Mouse (Mus musculus): ENCODE results near the gene Herc2.
"Not testable (repeated sequence)": the region's sequence is repeated elsewhere in the genome, so short reads cannot be mapped to it uniquely, and the experiment has no call there.

Gene Herc2

DNA sequence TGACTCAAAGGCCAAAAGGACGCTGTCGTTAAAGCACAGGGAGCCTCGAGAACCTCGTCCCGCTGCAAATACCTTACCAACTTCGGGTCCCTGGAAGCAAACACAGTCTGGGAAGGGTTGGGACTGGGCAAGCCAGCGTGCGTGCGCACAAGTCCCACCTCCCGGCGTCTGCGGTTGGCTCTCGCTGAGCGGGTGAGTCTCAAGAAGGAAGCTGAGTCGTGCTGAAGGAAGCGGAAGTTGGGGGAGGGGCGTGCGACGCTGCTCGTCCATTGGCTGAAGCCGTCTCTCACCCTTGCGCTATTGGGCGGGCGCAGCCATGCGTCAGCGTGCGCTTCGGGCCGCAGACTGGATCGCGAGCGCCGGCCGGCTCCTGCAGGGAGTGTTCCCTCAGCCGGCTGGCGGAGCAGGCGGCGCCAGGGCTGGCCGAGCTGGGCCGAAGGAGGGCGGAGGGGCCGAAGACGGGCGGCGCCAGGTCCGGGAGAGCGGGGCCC, at the start of gene Herc2:
TSS of gene Herc2 (plus strand) at position 366 of the 491 bp plus-strand sequence.
- peak; percentile 96 for DNase-seq

DNA sequence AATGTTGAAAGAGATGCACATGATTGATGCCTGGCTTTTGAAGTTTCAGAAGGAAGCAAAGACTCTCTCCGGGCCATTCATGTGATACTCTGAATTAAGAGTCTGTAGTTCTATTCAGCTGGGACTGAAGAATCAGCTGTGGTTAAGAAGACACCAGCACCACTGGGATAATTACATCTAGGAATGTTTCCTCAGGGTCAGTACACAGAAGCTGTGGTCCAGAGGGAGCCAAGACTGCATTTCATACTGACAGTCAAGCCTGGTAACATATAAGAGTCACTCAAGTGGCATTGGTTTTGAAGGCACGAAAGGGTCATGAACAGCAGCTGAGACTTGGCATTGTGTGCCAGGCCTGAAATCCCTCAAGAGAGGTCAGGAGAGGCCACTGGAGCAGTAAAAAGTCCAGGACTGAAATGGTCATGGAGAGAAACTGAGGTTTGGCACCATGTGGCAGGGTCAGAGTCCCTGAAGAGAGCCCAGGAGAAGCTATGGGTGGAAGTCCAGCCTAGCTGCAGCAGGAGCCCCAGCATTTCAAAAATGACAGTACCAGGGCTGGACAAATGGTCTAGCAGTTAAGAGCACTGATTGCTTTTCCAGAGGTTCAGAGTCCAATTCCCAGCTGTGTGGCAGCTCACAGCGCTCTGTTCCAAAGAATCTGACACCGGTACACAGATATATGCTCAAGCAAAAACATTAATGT, 39.5 kb upstream of the Herc2 start:
- DNase-seq, result no peak

DNA sequence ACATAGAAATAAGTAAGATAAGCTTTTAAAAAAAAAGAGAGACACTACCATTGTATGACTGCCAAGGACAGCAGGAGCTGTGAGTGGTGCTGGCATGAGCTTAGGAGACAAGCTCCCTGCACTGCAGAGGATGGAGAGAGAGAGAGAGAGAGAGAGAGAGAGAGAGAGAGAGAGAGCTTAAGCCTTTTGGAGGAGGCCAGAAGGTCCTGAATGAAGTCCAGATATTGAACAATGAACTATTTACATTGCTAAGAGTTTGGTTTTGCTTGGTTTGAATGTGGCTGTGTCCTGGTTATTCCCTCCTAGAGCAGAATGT, 39.0 kb upstream of the Herc2 start:
- no peak for DNase-seq

DNA sequence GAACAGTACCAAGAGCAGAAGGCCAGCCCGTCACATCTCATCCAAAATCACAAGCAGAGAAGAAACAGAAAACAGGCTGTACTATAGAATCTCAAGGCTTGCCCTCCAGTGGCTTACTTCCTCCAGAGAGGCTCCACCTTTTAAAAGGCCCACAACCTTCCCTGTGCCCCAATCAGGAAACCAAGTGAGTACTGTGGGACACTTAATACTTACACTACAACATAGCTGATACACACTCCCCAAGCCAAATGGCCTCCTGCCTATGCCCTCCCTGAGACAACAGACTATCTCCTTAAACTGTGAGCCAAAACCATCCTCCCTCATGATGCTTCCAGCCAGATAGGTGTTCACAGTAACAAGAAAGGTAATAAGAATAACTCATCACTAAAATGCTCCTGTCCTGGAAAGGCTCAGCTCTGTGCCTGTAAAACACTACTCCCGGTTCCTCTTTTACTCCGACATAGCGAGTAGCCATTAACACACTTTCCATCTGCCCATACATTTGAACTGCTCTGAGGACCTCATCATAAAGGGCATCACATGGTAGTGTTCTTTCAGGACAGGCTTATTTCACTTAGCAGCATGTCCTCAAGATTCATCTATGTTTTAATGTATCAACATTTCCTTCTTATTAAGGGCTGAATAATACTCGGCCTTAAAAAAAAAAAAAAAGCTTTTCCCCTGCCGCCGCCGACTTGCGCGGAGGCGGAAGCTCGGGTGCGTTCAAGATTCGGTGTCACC, 36.6 kb upstream of the Herc2 start:
- DNase-seq, result no peak

DNA sequence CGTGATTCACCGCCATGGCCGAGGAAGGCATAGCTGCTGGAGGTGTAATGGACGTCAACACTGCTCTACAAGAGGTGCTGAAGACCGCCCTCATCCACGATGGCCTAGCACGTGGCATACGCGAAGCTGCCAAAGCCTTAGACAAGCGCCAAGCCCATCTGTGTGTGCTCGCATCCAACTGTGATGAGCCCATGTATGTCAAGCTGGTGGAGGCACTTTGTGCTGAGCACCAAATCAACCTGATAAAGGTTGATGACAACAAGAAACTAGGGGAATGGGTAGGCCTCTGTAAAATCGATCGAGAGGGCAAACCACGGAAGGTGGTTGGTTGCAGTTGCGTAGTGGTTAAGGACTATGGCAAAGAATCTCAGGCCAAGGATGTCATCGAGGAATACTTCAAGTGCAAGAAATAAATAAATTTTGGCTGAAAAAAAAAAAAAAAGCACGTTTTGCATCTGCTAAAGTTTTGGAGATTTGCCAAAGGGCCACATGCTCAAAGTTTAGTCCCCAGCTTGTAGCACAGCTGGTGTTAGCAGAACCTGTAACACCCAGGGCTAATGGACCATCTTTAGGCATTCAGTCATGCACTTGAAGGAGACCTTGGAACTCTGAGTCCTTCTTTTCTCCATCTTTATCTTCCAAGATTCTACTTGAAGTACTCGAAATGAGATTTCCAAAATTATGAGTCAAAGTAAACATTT, 35.8 kb upstream of the Herc2 start:
- DNase-seq, result not testable (repeated sequence)

DNA sequence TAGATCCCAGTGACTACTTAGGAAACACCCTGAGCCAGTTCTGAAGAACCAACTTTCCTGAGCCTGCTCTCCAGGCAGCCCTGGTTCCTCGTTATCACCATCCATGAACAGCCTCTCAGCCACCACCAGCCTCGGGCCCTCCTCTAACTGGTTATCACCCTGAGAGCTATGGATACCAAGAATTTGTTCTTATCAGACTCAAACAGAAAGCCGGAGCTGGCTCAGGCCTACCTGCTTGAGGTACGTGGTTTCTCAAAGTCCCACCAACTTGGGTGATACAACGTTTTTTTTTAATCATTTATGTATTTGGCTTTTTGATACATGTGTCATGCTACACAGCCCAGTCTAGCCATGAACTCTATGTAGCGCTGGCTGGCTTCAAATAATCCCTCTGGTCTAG, 34.8 kb upstream of the Herc2 start:
- no peak for DNase-seq

DNA sequence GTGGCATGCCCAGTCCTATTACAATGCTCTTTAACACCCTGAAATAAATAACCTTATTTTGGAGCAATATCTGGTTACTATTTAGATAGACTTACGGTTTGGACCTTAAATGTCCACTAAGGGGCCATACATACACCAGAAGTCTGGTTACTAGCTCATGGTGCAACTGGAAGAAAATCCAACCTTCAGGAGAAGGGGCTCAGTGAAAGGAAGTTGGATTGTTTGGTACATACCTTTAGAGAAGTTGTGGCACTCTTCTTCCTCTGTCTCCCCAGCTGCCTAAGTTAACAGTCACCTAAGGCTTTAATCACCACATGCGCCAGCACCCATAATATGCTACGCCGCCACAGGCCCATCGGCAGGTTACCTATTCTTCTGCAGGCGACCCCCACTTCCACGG, 34.2 kb upstream of the Herc2 start:
- DNase-seq, result no peak

DNA sequence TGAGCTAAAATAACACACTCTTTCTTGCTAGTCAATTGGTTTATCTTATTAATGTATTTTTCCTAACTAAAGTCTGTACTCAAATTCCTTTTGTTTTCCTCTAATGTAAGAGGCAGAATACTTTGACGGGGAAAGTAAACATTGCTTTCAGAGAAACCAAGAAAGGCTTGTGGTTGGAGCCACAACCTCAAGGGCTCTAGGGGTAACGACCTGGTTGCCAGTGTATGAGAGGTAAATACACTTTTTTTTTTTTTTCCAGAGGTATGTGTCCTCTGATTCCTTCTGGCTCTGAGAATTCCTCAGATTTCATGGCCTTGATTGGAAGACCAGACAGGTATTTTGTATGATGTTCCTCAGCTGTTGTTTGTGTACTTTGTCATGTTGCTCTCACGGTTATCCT, 32.2 kb upstream of the Herc2 start:
- DNase-seq, result no peak

DNA sequence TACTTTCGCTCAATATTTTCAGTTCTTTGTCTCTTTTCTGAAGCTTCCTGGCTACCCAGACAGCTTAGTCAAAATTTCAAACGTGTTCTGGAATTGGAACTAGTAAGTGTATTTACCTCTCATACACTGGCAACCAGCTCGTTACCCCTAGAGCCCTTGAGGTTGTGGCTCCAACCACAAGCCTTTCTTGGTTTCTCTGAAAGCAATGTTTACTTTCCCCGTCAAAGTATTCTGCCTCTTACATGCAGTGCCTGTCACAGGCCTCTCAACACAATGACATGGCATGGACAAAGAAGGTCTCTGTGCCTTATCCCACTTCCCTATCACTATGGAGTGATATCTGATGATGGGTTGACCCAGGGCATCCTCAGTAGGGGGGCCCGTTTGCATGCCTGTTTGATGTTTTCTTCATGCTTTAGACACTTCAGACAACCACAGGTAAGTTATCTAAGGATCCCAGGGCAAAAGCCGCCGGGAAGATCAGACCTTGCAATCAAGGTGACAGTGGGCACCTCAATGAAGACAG, 31.5 kb upstream of the Herc2 start:
- DNase-seq, result peak; percentile 2

DNA sequence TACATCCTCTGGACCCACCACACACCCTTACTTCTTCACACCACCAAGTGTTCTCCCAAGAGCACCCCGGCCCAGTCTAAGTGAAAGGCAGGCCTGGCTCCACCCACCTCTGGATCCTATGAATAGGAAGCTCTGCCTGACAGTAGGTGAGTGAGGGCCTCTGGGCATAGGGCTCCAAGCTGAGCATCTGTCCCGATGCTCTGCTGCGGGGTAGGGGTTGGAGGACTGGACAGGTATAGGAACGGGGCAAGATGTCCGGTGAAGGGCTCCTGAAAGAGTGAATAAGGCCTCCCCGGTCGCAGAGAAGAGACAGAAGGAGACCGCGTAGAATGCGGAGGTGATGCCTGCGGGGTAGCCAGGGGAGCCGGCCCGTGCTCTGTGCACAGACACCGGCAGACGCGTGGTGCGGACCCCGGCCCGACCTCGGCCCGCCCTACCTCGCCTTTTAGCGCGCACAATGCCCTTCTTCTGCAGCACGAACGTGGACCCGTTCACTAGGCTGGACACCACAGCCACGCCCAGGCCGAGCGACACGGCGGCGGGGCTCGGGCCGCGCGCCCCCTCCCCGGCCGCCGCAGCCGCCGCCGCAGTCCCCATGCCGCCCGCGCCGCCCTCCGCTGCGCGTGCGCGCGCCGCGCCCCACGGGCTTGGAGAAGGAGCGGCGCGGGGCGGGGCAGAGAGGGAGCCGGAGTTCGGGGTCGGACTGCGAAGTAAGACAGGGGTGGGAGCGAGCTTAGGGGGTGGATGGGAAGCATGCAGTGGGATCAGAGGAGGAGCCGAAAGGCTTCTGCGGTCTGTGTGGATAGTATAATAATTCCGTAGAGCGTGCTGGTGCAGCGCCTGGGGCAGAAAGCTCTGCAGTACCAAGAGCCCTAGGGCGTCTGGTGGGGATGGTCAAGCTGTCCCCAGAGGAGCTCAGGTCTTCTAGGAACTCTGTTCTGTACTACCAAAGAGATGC, 30.7 kb upstream of the Herc2 start:
- peak; percentile 46 for DNase-seq

DNA sequence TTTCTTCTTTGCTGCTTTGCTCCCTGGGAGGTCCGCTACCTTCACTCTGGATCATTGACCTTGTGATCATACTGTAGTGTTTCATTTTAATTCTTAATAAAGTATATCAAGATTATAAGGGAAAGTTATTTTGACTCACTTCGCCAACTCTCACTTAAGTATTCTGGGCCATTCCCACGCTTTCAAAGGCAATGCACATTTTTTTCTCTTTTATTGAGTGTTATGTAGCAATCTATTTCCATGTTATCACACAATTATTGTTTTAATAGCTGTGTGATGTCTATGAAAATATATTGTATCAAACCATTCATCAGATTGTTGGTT, 30.1 kb upstream of the Herc2 start, which contains the start of gene Nipa1:
TSS of gene Nipa1 (minus strand) at position 25 of the 324 bp plus-strand sequence.
- DNase-seq, result no peak

DNA sequence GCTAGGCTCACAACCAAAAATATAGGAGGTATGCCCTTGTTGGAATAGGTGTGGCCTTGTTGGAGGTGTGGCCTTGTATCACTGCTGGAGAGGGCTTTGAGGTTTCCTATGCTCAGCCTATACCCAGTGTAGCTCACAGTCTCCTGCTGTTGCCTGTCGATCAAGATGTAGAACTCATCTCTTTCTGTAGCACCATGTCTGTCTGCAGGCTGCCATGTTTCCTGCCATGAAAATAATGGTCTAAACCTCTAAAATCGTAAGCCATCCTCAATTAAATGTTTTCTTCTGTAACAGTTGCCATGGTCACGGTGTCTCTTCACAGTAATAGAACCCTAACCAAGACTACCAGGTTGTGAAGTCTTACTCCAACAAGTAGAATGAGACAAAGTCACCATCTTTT, 26.4 kb upstream of the Herc2 start:
- DNase-seq, result no peak

DNA sequence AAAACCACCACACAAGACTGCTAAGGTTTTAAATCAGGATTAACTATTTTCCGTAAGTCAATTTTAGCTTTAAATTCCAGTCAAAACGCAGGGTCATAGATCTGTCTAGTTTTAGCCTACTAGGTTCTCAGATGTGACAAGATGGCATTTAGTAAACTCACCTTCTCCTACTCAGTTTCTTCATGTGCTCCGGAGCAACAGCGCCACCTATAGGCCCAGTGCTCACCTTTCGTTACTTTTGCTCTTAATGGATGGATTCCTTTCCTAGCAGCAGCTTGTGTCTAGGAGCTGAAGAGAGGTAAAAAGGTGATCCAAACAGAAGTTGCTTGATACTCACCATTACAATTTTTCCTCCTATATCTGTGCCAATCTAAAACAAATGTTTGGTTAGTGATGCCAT, 7.6 kb upstream of the Herc2 start:
- DNase-seq, result peak; percentile 71

DNA sequence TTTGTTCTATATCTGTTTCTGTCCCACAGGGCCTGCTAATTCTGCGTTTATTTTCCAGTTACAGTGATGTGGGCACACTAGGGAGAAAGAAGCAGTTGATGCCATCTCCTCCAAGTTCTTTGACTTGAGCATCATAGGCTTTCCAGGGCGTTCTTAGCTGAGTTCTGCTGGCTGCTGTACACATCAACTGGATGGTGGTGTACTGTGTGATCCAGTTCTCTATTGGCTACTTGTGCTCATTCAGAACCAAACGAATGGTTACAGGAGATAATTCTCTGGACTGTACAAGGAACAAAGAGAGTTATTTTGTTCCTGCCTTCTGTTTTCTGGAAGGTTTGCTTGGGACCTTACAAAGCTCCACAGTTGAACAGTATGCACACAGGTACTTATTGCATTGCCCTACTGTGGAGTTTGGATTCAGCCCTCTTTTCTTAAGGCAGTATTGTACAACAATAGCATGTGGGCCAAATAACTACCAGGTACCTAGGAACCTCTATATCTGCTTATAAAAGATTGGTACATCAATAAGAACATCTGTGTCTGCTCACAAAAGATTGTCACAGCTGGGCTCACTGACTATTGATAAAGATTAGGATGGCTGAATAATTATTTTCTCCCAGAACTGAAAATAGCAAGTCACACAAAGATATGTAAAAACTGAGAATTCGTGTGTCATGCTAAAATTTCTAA, 6.3 kb upstream of the Herc2 start:
- DNase-seq, result no peak

DNA sequence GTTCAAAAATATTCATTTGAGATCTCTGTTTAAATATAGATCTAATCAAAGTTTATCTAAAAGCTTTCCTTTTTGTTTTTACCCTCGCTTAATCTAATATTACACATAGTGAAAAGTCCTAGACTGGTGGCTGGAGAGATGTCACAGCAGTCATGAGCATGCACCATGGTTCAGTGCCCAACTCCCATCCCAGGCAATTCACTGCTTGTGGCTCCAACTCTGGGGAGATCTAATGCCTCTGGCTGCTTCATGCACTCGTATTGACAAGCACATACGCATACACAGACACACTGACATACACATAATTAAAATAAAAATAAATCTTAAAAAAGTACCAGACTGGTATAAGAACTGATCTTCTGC, 5.7 kb upstream of the Herc2 start:
- no peak for DNase-seq

DNA sequence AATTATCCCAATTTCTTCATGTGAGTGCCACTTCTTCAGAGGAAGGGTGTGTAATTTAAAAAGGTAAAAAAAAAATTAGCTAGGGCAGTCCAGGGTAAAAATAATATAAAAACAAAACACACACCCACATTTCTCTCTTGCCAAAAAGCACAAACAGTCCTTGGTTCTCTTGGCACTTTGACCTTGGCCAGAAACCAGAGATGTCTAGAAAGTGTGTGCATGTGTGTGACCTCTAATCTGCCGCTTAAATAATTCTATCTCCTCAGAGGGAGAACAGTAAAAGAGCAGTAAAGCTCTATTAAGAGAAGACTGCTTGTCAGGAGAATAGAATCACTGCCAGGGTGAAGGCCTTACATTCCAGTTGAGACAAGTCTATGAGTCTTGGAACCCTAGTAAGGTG, 2.8 kb upstream of the Herc2 start:
- no peak for DNase-seq

DNA sequence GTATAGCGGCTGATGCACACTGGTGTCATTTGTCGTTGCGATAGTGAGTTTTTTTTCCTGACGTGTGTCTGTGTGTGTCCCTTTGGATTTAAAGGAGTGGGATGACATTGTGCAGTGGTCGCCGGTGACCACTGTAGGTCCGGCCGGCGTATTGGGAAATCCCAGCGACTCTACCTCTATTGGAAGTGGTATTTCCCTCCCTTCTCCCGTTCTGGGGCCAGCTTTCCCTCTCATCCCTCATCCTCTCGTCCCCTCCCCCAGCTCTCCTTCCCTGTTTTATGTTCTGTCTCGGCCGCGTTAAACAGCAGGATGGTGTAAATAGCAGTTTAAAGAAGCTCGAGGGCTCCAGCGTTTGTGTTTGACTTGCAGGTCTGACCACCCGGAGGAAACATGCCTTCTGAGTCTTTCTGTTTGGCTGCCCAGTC, 503 bp downstream of the Herc2 start:
- DNase-seq, result peak; percentile 11

DNA sequence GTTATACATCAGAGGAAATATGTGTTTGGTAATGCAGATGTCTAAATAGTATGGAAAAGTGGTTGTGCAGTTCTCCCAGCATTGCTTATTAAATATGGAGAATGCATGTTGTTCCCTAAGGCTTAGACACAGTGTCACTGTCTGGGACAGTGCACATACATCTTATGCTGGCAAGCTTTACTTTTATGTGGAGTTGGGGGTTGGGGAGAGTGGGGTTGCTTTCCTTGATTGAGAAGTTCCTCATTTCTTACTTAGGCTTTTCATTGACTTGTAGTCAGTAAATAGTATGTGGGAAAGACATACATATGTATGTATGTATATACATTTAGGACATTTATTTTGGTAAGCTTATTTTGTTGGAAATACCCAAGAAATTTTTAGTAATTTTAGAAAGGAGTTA, 3.0 kb downstream of the Herc2 start:
- DNase-seq, result no peak

DNA sequence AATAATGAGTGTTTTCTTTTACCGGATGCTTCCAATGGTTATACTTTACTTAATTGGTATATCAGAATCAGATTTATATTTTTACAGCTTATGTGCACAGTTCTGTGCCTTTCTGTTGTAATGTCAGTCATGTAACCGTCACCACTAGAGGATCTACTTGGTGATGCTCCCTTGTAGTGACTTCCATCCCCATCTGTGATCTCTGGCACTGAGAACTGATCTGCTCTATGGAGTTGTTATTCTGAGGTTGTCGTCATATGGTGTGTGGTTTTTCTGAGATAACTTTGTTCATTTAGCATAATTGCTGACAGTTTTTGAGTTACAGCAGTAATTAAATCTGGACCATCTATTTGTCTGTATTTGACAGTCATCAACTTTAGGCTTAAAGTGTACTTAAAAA, 5.3 kb downstream of the Herc2 start:
- no peak for DNase-seq

DNA sequence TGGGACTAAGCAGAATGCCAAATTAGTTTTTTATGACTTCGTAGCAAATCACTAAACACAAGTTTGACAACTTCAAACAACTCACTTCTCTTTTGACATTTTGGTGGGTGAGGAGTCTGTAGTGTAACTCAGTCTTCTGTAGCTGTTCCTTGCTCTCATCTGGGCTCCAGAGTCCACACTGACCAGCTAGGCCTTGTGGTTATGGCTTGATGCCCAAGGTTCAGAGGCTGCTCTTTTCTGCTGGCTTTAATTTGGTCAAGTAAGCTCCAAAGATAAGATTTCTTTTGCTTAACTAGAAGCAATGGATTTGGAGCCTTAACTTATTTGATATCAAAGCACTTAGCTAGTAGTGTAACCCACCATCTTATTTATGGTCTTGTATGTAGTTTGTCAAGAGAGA, 14.9 kb downstream of the Herc2 start:
- DNase-seq, result no peak

DNA sequence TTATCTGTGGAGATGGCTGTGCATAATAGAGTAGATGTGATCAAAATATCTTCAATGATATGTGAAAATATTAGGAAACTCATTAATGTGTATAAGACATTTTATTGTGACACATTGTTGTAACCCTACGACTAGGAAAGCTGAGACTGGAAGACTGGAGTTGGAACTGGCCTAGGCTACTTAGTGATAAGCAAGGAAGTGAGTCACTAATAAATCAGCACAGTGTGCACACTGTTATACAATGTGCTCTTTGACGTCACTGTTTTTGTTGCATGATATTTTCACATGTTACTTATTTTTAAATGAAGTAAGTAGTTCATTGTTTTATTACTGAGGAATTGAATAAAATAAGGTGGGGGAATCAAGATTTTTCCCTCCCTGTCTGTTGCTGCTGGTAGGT, 16.1 kb downstream of the Herc2 start:
- DNase-seq, result no peak

DNA sequence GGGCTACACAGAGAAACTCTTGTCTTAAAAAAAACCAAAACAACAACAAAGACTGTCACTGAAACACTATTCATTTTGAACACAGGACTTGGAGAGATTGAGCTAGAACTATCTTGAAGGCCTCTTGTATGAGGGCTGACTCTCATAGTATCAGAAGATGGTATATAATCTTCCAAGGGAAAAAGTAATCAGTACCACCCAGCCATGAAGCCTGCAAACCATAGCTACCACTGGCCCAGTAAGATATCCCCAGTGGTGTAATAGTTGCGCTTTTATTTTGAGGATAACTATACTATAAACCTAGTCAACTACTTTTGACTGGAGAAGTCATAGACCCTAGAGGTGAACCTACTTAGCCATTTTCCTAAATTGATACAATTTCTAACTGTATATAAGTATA, 16.6 kb downstream of the Herc2 start:
- DNase-seq, result no peak
